Mouse (Mus musculus): ENCODE data around the gene Gm572. TPM values are rescaled to one million over a fixed set of nuclear protein-coding genes. Genes with fewer than 3 reads are reported as not detected.
A peak's percentile ranks its signal among the peaks of the same experiment; 100 is the strongest.

The Gm572 gene
- polyA plus RNA-seq (2014; fragmentation: Nextera tagmentation; extraction: Ambion mirVana), result 0.19 and 0.27 TPM in 2 replicates

GRCm38 (mm10) chr4:148643291-148644156, at the start of gene Gm572:
Gene Gm572, plus strand, starts transcription at chr4:148643317.
- Histone ChIP-seq H3K27me3 (ENCODE audit: control insufficient read depth, insufficient read depth, low read length) (no peaks in the 10 kb centered on the region), H3K9me3 (replicated peaks; ENCODE audit: control insufficient read depth, low read length) (no peaks in the 10 kb centered on the region), H3K4me3 (ENCODE audit: low read depth, low read length) (peak within 1 kb of the TSS; percentile 20; the same call in 1 of the 2 replicates), H3K36me3 (ENCODE audit: control insufficient read depth, insufficient read depth, low read length) (no peaks in the 10 kb centered on the region), H3K9ac (ENCODE audit: low read depth, low read length) (no peak within 1 kb of the TSS), H3K4me2 (peak within 1 kb of the TSS; percentile 56), H3K27ac (ENCODE audit: low read depth, low read length) (no peak within 1 kb of the TSS), H3K4me1 (ENCODE audit: control insufficient read depth, insufficient read depth, low read length) (no peaks in the 10 kb centered on the region)
- ATAC-seq (replicated peaks; ENCODE audit: insufficient number of reproducible peaks, low FRiP score, low TSS enrichment), result 0 out of 2 replicates have a peak, but pooled peaks have one; percentile 29
- WGBS (ENCODE audit: insufficient replicate concordance), result 52% methylated on average over 15 of the region's 15 CpGs

DNA sequence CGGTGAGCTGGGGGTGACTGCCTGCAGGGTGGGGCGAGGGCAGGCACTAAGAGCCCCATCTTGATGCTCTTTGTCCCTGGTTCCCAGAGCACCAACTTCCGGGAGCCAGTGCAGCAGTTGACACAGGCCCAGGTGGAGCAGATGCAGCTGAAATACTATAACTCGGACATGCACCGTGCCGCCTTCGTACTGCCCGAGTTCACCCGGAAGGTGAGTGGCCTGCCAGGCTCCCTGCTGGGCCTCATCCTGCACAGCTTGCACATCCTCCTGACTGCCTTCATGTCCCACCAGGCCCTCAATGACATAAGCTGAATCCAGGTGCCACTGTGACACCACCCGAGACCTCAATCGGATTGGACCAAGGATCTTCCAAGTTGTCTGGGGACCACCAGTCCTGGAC, 49.1 kb upstream of the Gm572 start:
- no peak overlapping the region for H3K27ac ChIP-seq (ENCODE audit: low read depth, low read length)
- H3K27me3 ChIP-seq (ENCODE audit: control insufficient read depth, insufficient read depth, low read length), result no peaks in the 10 kb centered on the region
- ATAC-seq (replicated peaks; ENCODE audit: insufficient number of reproducible peaks, low FRiP score, low TSS enrichment), result no peak
- no peak overlapping the region for H3K9ac ChIP-seq (ENCODE audit: low read depth, low read length)
- no peaks in the 10 kb centered on the region for H3K9me3 ChIP-seq (replicated peaks; ENCODE audit: control insufficient read depth, low read length)
- H3K4me2 ChIP-seq, result no peak overlapping the region
- peaks cover 7% of the 10 kb centered on the region for H3K4me1 ChIP-seq (ENCODE audit: control insufficient read depth, insufficient read depth, low read length)
- peaks cover 30% of the 10 kb centered on the region for H3K36me3 ChIP-seq (ENCODE audit: control insufficient read depth, insufficient read depth, low read length)
- WGBS (ENCODE audit: insufficient replicate concordance), result 93% methylated on average over 11 of the region's 11 CpGs
- H3K4me3 ChIP-seq (ENCODE audit: low read depth, low read length), result no peak overlapping the region

DNA sequence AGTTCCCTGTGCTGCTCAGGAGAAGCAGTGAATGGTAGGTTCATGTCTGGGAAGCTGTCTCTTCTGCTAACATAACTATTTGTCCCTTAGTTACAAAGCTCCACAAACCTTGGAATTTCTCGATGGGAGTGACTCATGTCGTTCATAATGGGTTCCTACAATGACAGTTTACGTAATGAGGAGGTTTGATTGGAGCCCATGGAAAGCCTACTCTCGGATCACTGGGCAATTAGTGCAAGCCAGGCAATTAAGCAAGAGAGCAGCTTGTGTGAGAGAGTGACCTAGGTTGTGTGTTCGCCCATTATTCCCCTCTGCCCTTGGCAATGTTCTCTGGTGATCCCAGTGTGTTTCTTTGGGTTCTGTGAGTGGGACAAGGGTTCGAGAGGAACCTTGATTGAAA, 47.2 kb upstream of the Gm572 start:
- H3K9me3 ChIP-seq (replicated peaks; ENCODE audit: control insufficient read depth, low read length), result no peaks in the 10 kb centered on the region
- peaks cover 7% of the 10 kb centered on the region for H3K4me1 ChIP-seq (ENCODE audit: control insufficient read depth, insufficient read depth, low read length)
- ATAC-seq (replicated peaks; ENCODE audit: insufficient number of reproducible peaks, low FRiP score, low TSS enrichment), result no peak
- no peaks in the 10 kb centered on the region for H3K27me3 ChIP-seq (ENCODE audit: control insufficient read depth, insufficient read depth, low read length)
- H3K4me2 ChIP-seq, result no peak overlapping the region
- no peak overlapping the region for H3K4me3 ChIP-seq (ENCODE audit: low read depth, low read length)
- no peak overlapping the region for H3K27ac ChIP-seq (ENCODE audit: low read depth, low read length)
- 93% methylated on average over 6 of the region's 6 CpGs for WGBS (ENCODE audit: insufficient replicate concordance)
- no peak overlapping the region for H3K9ac ChIP-seq (ENCODE audit: low read depth, low read length)
- peaks cover 30% of the 10 kb centered on the region for H3K36me3 ChIP-seq (ENCODE audit: control insufficient read depth, insufficient read depth, low read length)

DNA sequence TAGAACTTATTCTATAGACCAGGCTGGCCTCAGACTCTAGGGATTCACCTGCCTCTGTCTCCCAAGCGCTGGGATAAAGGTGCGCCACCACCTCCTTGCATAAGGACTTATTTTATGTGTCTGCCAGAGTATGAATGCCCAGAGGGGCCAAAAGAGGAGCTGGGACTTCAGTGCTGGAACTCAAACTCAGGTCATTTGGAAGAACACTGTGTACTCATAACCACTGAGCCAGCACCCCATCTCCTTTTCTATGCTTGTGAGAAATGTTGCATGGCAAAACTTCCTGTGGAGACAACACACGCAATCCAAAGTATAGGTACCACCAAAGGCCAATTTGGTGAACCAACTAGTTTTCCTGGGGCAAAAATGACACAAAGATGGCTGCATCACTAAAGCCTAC, 46.4 kb upstream of the Gm572 start:
- no peak overlapping the region for H3K4me2 ChIP-seq
- 98% methylated on average over 3 of the region's 3 CpGs for WGBS (ENCODE audit: insufficient replicate concordance)
- no peak overlapping the region for H3K27ac ChIP-seq (ENCODE audit: low read depth, low read length)
- no peak for ATAC-seq (replicated peaks; ENCODE audit: insufficient number of reproducible peaks, low FRiP score, low TSS enrichment)
- peaks cover 30% of the 10 kb centered on the region for H3K36me3 ChIP-seq (ENCODE audit: control insufficient read depth, insufficient read depth, low read length)
- no peak overlapping the region for H3K9ac ChIP-seq (ENCODE audit: low read depth, low read length)
- H3K4me1 ChIP-seq (ENCODE audit: control insufficient read depth, insufficient read depth, low read length), result peaks cover 7% of the 10 kb centered on the region
- no peak overlapping the region for H3K4me3 ChIP-seq (ENCODE audit: low read depth, low read length)
- H3K27me3 ChIP-seq (ENCODE audit: control insufficient read depth, insufficient read depth, low read length), result no peaks in the 10 kb centered on the region
- H3K9me3 ChIP-seq (replicated peaks; ENCODE audit: control insufficient read depth, low read length), result no peaks in the 10 kb centered on the region

GRCm38 (mm10) chr4:148598826-148599225, 44.3 kb upstream of the Gm572 start:
- H3K4me3 ChIP-seq (ENCODE audit: low read depth, low read length), result no peak overlapping the region
- no peak overlapping the region for H3K4me2 ChIP-seq
- H3K9ac ChIP-seq (ENCODE audit: low read depth, low read length), result no peak overlapping the region
- no peak overlapping the region for H3K27ac ChIP-seq (ENCODE audit: low read depth, low read length)
- ATAC-seq (replicated peaks; ENCODE audit: insufficient number of reproducible peaks, low FRiP score, low TSS enrichment), result no peak
- no peaks in the 10 kb centered on the region for H3K9me3 ChIP-seq (replicated peaks; ENCODE audit: control insufficient read depth, low read length)
- 87% methylated on average over 12 of the region's 12 CpGs for WGBS (ENCODE audit: insufficient replicate concordance)
- H3K4me1 ChIP-seq (ENCODE audit: control insufficient read depth, insufficient read depth, low read length), result no peaks in the 10 kb centered on the region
- H3K27me3 ChIP-seq (ENCODE audit: control insufficient read depth, insufficient read depth, low read length), result no peaks in the 10 kb centered on the region
- peaks cover 23% of the 10 kb centered on the region for H3K36me3 ChIP-seq (ENCODE audit: control insufficient read depth, insufficient read depth, low read length)

GRCm38 (mm10) chr4:148600316-148600715, 42.8 kb upstream of the Gm572 start:
- Histone ChIP-seq H3K9ac (ENCODE audit: low read depth, low read length) (no peak overlapping the region), H3K4me1 (ENCODE audit: control insufficient read depth, insufficient read depth, low read length) (no peaks in the 10 kb centered on the region), H3K4me2 (no peak overlapping the region), H3K9me3 (replicated peaks; ENCODE audit: control insufficient read depth, low read length) (no peaks in the 10 kb centered on the region), H3K36me3 (ENCODE audit: control insufficient read depth, insufficient read depth, low read length) (peaks cover 11% of the 10 kb centered on the region), H3K27me3 (ENCODE audit: control insufficient read depth, insufficient read depth, low read length) (no peaks in the 10 kb centered on the region), H3K27ac (ENCODE audit: low read depth, low read length) (no peak overlapping the region), H3K4me3 (ENCODE audit: low read depth, low read length) (no peak overlapping the region)
- ATAC-seq (replicated peaks; ENCODE audit: insufficient number of reproducible peaks, low FRiP score, low TSS enrichment), result no peak
- WGBS (ENCODE audit: insufficient replicate concordance), result 86% methylated on average over 4 of the region's 4 CpGs

DNA sequence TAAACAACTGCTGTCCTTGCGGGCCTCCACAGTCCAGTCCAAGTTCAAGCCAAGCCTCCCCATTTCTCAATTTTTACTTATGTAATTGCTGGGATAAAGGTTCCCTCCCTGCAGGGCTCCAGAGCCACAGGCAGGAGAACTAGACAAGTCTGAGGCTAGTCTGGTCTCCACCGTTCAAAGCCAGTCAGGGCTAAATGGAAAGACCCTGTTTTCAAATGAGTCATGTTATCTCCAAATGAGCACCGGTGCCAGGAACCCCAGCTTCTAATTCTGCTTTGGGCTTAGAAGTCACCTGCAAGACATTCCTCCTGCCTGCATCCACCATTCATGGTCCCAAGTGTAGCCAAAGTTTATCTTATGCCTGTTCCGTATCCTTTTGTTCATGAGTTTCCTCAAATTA, 41.2 kb upstream of the Gm572 start:
- Histone ChIP-seq H3K9ac (ENCODE audit: low read depth, low read length) (no peak overlapping the region), H3K4me3 (ENCODE audit: low read depth, low read length) (no peak overlapping the region), H3K9me3 (replicated peaks; ENCODE audit: control insufficient read depth, low read length) (no peaks in the 10 kb centered on the region), H3K27ac (ENCODE audit: low read depth, low read length) (no peak overlapping the region), H3K4me2 (no peak overlapping the region), H3K27me3 (ENCODE audit: control insufficient read depth, insufficient read depth, low read length) (no peaks in the 10 kb centered on the region), H3K36me3 (ENCODE audit: control insufficient read depth, insufficient read depth, low read length) (peaks cover 3% of the 10 kb centered on the region), H3K4me1 (ENCODE audit: control insufficient read depth, insufficient read depth, low read length) (no peaks in the 10 kb centered on the region)
- 56% methylated on average over 4 of the region's 4 CpGs for WGBS (ENCODE audit: insufficient replicate concordance)
- no peak for ATAC-seq (replicated peaks; ENCODE audit: insufficient number of reproducible peaks, low FRiP score, low TSS enrichment)

GRCm38 (mm10) chr4:148602357-148603120, 40.6 kb upstream of the Gm572 start, which contains the start of gene Masp2:
Gene Masp2, plus strand, starts transcription at chr4:148602554.
- Histone ChIP-seq H3K4me1 (ENCODE audit: control insufficient read depth, insufficient read depth, low read length) (no peaks in the 10 kb centered on the region), H3K36me3 (ENCODE audit: control insufficient read depth, insufficient read depth, low read length) (peaks cover 5% of the 10 kb centered on the region), H3K4me2 (no peak within 1 kb of the TSS), H3K27ac (ENCODE audit: low read depth, low read length) (no peak within 1 kb of the TSS), H3K4me3 (ENCODE audit: low read depth, low read length) (no peak within 1 kb of the TSS), H3K9ac (ENCODE audit: low read depth, low read length) (no peak within 1 kb of the TSS), H3K27me3 (ENCODE audit: control insufficient read depth, insufficient read depth, low read length) (no peaks in the 10 kb centered on the region), H3K9me3 (replicated peaks; ENCODE audit: control insufficient read depth, low read length) (no peaks in the 10 kb centered on the region)
- ATAC-seq (replicated peaks; ENCODE audit: insufficient number of reproducible peaks, low FRiP score, low TSS enrichment), result no peak
- WGBS (ENCODE audit: insufficient replicate concordance), result 83% methylated on average over 14 of the region's 14 CpGs
